Mouse (Mus musculus) heart, postnatal 0 days (tissue): ENCODE results near the gene Arf6. TPM values are rescaled to one million over a fixed set of nuclear protein-coding genes. Genes with fewer than 3 reads are reported as not detected.
A peak's percentile ranks its signal among the peaks of the same experiment; 100 is the strongest.
"Not testable (repeated sequence)": the region's sequence is repeated elsewhere in the genome, so short reads cannot be mapped to it uniquely, and the experiment has no call there.

Experiments
- ATAC-seq: fragments of 200-750 bp; cut with Nextera tagmentation; 2 replicates; pipeline ENCODE4 v1.8.0; 2017; ENCODE audit warnings: low read depth, moderate number of reproducible peaks, moderate library complexity; ENCODE audit not compliant: insufficient read depth
- DNase-seq: peaks from one replicate; pipeline ENCODE4 v3.0.0-alpha.2; 2016; ENCODE audit warnings: low spot score
- H3K27ac ChIP-seq: fragments of 300-500 bp; sonication (generic); 2 replicates; pipeline ENCODE4 v1.5.1; 2014; ENCODE audit warnings: low read depth, mild to moderate bottlenecking
- H3K27me3 ChIP-seq: fragments of 300-500 bp; sonication (generic); 2 replicates; pipeline ENCODE4 v1.6.1; 2014; ENCODE audit warnings: low read length, mixed read lengths; ENCODE audit not compliant: control insufficient read depth, insufficient read depth
- H3K36me3 ChIP-seq: fragments of 300-500 bp; sonication (generic); replicated peaks from 2 replicates; pipeline ENCODE4 v1.6.1; 2014; ENCODE audit warnings: low read length, mixed read lengths; ENCODE audit not compliant: control insufficient read depth, insufficient read depth
- H3K4me1 ChIP-seq: fragments of 300-500 bp; sonication (generic); 2 replicates; pipeline ENCODE4 v1.6.1; 2014; ENCODE audit warnings: antibody characterized with exemption; ENCODE audit not compliant: control insufficient read depth, insufficient read depth
- H3K4me2 ChIP-seq: fragments of 300-500 bp; sonication (generic); 2 replicates; pipeline ENCODE4 v1.6.1; 2014; ENCODE audit warnings: low read depth, mild to moderate bottlenecking, low read length, moderate library complexity
- H3K4me3 ChIP-seq: fragments of 300-500 bp; sonication (generic); 2 replicates; pipeline ENCODE4 v1.5.1; 2014; ENCODE audit warnings: low read depth, low read length
- H3K9ac ChIP-seq: fragments of 300-500 bp; sonication (generic); replicated peaks from 2 replicates; pipeline ENCODE4 v1.6.1; 2014; ENCODE audit warnings: low read depth, low read length, mixed read lengths
- H3K9me3 ChIP-seq: fragments of 300-500 bp; sonication (generic); replicated peaks from 2 replicates; pipeline ENCODE4 v1.6.1; 2016; ENCODE audit warnings: low read length; ENCODE audit not compliant: control insufficient read depth
- CTCF ChIP-seq: IDR thresholded peaks from 2 replicates; pipeline ENCODE4 v1.5.1; 2016; ENCODE audit warnings: antibody characterized with exemption, control low read depth, low read depth
- EP300 ChIP-seq: IDR thresholded peaks from 2 replicates; pipeline ENCODE4 v1.6.1; 2016; ENCODE audit warnings: antibody characterized with exemption, low read depth
- WGBS: fragments of 180-500 bp; shearing (Covaris S2); extraction: QIAGEN DNeasy Blood & Tissue Kit; methylation state at CpG from one replicate; pipeline ENCODE4 v1.1.7; 2014; 5-methylcytosine and 5-hydroxymethylcytosine counted together
- polyA plus RNA-seq: library from polyadenylated mRNA; unstranded; fragments of >200 nt; fragmentation: Nextera tagmentation; extraction: Ambion mirVana; gene quantifications from 2 replicates; pipeline ENCODE4 v1.2.1, GENCODE M21; 2015
- total RNA-seq: library from RNA; depleted of rRNA; stranded (reverse); fragments of >200 nt; gene quantifications from 2 replicates; pipeline ENCODE4 v1.2.3, GENCODE M21; 2014; ENCODE audit warnings: low replicate concordance

The Arf6 gene
- total and polyA plus RNA-seq, 2 experiments from 2014 or later: 35.6 to 115 TPM

DNA sequence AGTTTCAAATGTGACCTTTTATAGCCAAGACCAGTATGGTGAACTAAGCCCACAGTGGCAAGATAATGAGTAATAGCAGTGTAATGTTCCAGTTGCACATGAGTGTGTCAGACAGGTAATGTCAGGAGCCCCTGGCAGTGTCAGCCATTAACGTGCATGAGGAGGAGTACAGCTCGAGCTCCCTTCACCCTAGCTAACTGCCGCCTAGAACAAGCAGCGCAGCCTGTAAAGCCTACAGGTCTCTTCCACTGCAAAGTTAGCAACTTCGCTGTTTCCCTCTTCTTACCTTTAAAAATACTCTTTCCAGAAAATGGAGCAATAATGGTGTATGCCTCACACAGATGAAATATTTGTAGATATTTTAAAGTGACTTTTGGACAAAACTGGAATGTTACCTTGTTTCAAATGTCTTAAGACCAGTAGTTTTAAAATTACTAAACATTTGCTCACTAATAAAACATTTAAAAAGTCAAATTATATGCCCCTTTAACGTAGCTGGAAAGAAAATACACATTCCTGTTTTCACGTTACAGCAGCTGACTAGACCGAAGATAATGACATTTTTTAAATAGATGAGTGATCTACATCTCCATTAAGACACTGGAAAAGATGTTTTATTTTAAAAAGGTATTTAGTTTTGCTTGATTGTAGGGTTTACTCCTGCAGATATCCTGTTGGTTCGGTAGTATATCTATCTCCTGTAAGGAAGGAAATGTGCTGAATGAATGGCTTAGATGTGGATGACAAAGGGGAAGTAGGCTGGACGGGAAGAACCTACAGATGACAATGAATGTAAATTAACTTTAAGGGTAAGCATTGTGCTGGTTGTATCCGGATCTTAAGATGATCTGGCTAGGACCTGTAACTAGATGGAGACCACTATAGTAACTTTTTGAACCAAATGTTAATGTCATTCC lies 2.2 kb downstream of the Arf6 start:
- Histone ChIP-seq H3K9ac (peak overlapping the region; percentile 97), H3K4me1 (peaks cover 18% of the 10 kb centered on the region; the same call in 1 of the 2 replicates), H3K9me3 (no peaks in the 10 kb centered on the region), H3K27ac (peak overlapping the region; percentile 96; the same call in 1 of the 2 replicates), H3K36me3 (no peaks in the 10 kb centered on the region), H3K4me2 (peak overlapping the region; percentile 86), H3K4me3 (peak overlapping the region; percentile 91), H3K27me3 (no peaks in the 10 kb centered on the region)
- DNase-seq: no peak
- TF ChIP-seq EP300 (no peak), CTCF (no peak)
- no peak for ATAC-seq
- WGBS: 13% methylated on average over 11 of the region's 11 CpGs

DNA sequence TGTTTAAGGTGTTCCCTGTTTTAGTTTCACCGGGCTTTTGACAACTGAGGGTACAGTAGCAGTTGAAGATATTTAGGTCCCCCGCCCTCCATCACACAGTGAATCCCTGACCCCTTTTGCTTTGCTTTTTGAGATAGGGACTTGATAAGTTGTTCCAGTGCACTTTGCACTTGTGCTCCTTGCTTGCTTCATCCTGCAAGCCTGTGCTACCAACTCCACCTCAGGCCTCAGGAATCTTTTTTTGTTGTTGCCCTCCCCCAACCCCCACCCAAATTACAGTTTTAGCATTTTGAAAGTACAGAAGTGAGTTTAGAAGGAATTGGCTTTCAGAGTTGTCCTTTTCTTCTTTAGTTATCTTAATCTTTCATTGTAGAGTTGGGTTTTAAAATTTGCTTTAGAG lies 4.2 kb downstream of the Arf6 start:
- 58% methylated on average over 2 of the region's 2 CpGs for WGBS
- Histone ChIP-seq H3K27me3 (no peaks in the 10 kb centered on the region), H3K4me2 (peak overlapping the region; percentile 10; the same call in 1 of the 2 replicates)

DNA sequence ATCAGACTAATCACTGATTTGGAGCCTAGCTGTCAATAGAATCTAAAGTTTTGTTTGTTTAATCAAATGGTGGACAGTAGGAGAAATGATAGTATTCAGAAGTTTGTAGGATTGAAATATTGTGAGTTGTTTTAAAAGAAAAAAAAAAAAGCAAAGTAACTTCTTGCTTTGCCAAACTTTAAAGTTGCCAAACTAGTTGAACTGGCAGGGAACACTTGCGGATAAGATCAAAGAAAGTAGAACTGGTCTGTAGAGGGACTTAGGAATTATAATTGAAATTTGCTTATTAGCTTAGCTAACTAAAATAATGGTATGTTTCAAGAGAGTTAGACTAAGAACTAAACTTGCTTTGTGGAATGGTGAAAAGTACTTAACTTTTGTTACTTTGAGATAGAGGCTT lies 5.2 kb downstream of the Arf6 start:
- DNase-seq (no peak), ATAC-seq (no peak)
- H3K9ac ChIP-seq: no peak overlapping the region
- H3K4me3 ChIP-seq: no peak overlapping the region
- H3K27me3 ChIP-seq: no peaks in the 10 kb centered on the region
- H3K36me3 ChIP-seq: no peaks in the 10 kb centered on the region
- 88% methylated on average over 1 of the region's 1 CpGs for WGBS
- no peak overlapping the region for H3K27ac ChIP-seq
- no peak overlapping the region for H3K4me2 ChIP-seq
- H3K9me3 ChIP-seq: no peaks in the 10 kb centered on the region
- H3K4me1 ChIP-seq: peaks cover 18% of the 10 kb centered on the region; the same call in 1 of the 2 replicates
- TF ChIP-seq CTCF: no peak
- no peak for TF ChIP-seq EP300

More for the DNA sequence above, 4.2 kb downstream of the Arf6 start:
- Histone ChIP-seq H3K27ac (no peak overlapping the region), H3K9me3 (no peaks in the 10 kb centered on the region), H3K4me1 (peaks cover 18% of the 10 kb centered on the region; the same call in 1 of the 2 replicates), H3K9ac (no peak overlapping the region), H3K36me3 (no peaks in the 10 kb centered on the region), H3K4me3 (no peak overlapping the region)
- TF ChIP-seq EP300 (no peak), CTCF (no peak)
- DNase-seq: no peak
- no peak for ATAC-seq

DNA sequence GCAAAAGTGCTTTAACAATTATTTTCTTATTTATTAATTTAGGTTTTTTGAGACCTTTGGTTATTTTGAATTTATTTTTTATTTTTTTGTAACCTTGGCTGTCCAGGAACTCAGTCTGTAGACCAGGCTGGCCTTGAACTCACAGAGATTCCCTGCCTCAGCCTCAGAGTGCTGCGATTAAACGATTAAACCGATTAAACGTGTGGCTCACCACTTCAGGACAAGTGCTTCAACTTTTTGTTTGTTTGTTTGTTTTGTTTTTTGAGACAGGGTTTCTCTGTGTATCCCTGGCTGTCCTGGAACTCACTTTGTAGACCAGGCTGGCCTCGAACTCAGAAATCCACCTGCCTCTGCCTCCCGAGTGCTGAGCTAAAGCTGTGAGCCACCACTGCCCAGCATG lies 5.7 kb downstream of the Arf6 start:
- not testable (repeated sequence) for ATAC-seq, H3K9ac ChIP-seq, H3K27ac ChIP-seq, DNase-seq, H3K4me3 ChIP-seq, H3K27me3 ChIP-seq, H3K36me3 ChIP-seq, H3K9me3 ChIP-seq, H3K4me2 ChIP-seq
- H3K4me1 ChIP-seq: peaks cover 18% of the 10 kb centered on the region; the same call in 1 of the 2 replicates
- 90% methylated on average over 6 of the region's 6 CpGs for WGBS

DNA sequence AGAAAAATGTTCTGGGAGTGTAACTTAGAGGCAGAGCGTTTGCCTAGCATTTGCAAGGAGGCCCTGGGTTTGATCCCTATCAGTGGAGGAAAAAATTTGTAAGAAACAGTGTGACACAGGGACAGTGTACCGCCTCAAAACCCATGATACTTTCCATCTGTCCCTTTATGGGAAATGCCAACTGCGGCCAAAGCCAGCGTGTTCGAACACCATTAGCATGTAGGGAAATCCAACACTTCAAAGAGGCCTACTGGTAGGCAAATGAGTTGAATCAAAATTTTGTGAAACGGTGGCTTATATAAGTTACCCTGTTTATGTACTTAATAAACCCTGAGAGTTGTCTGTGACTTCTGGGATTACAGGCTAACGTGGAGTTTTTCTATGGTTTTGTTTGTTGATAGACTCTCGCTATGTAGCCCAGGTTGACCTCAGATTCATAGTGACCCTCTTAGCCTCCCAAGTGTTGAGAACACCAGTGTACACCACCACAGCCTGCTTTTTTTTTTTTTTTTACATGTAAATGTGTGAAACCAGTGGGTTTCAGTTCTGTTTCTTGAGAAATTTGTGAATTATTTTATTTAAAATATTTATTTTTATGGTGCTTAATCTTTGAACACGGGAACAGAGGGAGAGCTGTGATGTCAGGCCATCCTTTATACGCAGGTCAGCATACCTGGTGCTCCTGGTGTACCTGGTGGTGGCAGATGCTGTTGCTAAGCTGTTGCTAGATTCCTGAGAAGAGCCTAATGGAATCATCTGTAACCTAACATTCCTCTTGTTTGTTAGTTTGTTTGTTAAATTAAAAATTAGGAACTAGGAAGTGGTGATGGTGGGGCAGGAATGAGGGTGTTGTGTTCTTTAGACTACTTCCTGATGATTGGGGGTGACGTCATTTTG lies 6.9 kb downstream of the Arf6 start:
- TF ChIP-seq EP300 (no peak), CTCF (no peak)
- Histone ChIP-seq H3K4me3 (no peak overlapping the region), H3K27me3 (no peaks in the 10 kb centered on the region), H3K36me3 (no peaks in the 10 kb centered on the region), H3K9me3 (no peaks in the 10 kb centered on the region), H3K4me1 (peaks cover 18% of the 10 kb centered on the region; the same call in 1 of the 2 replicates), H3K9ac (no peak overlapping the region), H3K27ac (peak overlapping the region; percentile 14; the same call in 1 of the 2 replicates), H3K4me2 (no peak overlapping the region)
- DNase-seq (no peak), ATAC-seq (no peak)
- 72% methylated on average over 11 of the region's 11 CpGs for WGBS
